Mouse (Mus musculus) E14TG2a.4 (cell line): ENCODE data around the gene Adora3.

ENCODE experiments used
- CTCF ChIP-seq: conservative IDR thresholded peaks from 2 replicates; pipeline ENCODE4 v1.5.1; 2014; ENCODE audit warnings: low read length
- NANOG ChIP-seq: IDR thresholded peaks from 2 replicates; pipeline ENCODE4 v1.6.1; 2014; ENCODE audit warnings: borderline replicate concordance, low read length, mixed read lengths
- POU5F1 ChIP-seq: IDR thresholded peaks from 2 replicates; pipeline ENCODE4 v1.6.1; 2014; ENCODE audit warnings: low read length, borderline replicate concordance

- TF ChIP-seq POU5F1, result no peak
- no peak for TF ChIP-seq CTCF
- TF ChIP-seq NANOG, result no peak
Measured at GRCm38 (mm10) chr3:105890220-105890619, 19.6 kb downstream of the Adora3 start.
